Mouse (Mus musculus) lung, embryonic 15.5 days (tissue): ENCODE measurements around the gene Smok3b. TPM values are rescaled to one million over a fixed set of nuclear protein-coding genes. Genes with fewer than 3 reads are reported as not detected.
"Not testable (repeated sequence)": the region's sequence is repeated elsewhere in the genome, so short reads cannot be mapped to it uniquely, and the experiment has no call there.

Experiments used
- ATAC-seq: fragments of 200-750 bp; cut with Nextera tagmentation; 2 replicates; pipeline ENCODE4 v1.8.0; 2017; ENCODE audit warnings: moderate number of reproducible peaks, borderline replicate concordance; ENCODE audit not compliant: low FRiP score, low TSS enrichment; ENCODE audit errors: extremely low read depth
- H3K27ac ChIP-seq: fragments of 300-500 bp; sonication (generic); 2 replicates; pipeline ENCODE4 v1.5.1; 2015; ENCODE audit warnings: moderate library complexity, mild to moderate bottlenecking, inconsistent platforms
- H3K27me3 ChIP-seq: fragments of 300-500 bp; sonication (generic); 2 replicates; pipeline ENCODE4 v1.6.1; 2015; ENCODE audit warnings: inconsistent platforms
- H3K36me3 ChIP-seq: fragments of 300-500 bp; sonication (generic); 2 replicates; pipeline ENCODE4 v1.6.1; 2015; ENCODE audit warnings: inconsistent platforms
- H3K4me1 ChIP-seq: fragments of 300-500 bp; sonication (generic); 2 replicates; pipeline ENCODE4 v1.6.1; 2015; ENCODE audit warnings: inconsistent platforms
- H3K4me2 ChIP-seq: fragments of 300-500 bp; sonication (generic); 2 replicates; pipeline ENCODE4 v1.6.1; 2015; ENCODE audit warnings: inconsistent platforms, mild to moderate bottlenecking, moderate library complexity
- H3K4me3 ChIP-seq: fragments of 300-500 bp; sonication (generic); 2 replicates; pipeline ENCODE4 v1.5.1; 2015; ENCODE audit warnings: mild to moderate bottlenecking, inconsistent platforms
- H3K9ac ChIP-seq: fragments of 300-500 bp; sonication (generic); 2 replicates; pipeline ENCODE4 v1.6.1; 2015; ENCODE audit warnings: inconsistent platforms
- H3K9me3 ChIP-seq: fragments of 300-500 bp; sonication (generic); 2 replicates; pipeline ENCODE4 v1.6.1; 2016; ENCODE audit warnings: inconsistent platforms
- WGBS: fragments of 180-500 bp; shearing (Covaris S2); methylation state at CpG from one replicate; pipeline ENCODE4 v1.1.7; 2015; 5-methylcytosine and 5-hydroxymethylcytosine counted together
- polyA plus RNA-seq: library from polyadenylated mRNA; unstranded; fragments of >200 nt; fragmentation: Nextera tagmentation; extraction: Ambion mirVana; gene quantifications from 2 replicates; pipeline ENCODE4 v1.2.1, GENCODE M21; 2015

Gene Smok3b
- polyA plus RNA-seq, 1 experiment from 2014 or later = not detected

GRCm38 (mm10) chr5:138019577-138019976 is 1.7 kb upstream of the Smok3b start:
- not testable (repeated sequence) for H3K9ac ChIP-seq, H3K27ac ChIP-seq, H3K9me3 ChIP-seq, H3K36me3 ChIP-seq, H3K4me3 ChIP-seq, H3K4me2 ChIP-seq, H3K27me3 ChIP-seq, H3K4me1 ChIP-seq, ATAC-seq
- WGBS = 82% methylated on average over 4 of the region's 4 CpGs

GRCm38 (mm10) chr5:138052894-138053293 is 31.7 kb downstream of the Smok3b start, which contains the start of gene Smok3c:
Gene Smok3c, plus strand, starts transcription at chr5:138053194.
- H3K36me3 ChIP-seq, H3K4me1 ChIP-seq, H3K4me3 ChIP-seq, H3K27me3 ChIP-seq, H3K9me3 ChIP-seq, H3K27ac ChIP-seq, H3K9ac ChIP-seq, ATAC-seq, H3K4me2 ChIP-seq: not testable (repeated sequence)
- no CpG with 5 or more reads among the region's 5 CpGs for WGBS

DNA sequence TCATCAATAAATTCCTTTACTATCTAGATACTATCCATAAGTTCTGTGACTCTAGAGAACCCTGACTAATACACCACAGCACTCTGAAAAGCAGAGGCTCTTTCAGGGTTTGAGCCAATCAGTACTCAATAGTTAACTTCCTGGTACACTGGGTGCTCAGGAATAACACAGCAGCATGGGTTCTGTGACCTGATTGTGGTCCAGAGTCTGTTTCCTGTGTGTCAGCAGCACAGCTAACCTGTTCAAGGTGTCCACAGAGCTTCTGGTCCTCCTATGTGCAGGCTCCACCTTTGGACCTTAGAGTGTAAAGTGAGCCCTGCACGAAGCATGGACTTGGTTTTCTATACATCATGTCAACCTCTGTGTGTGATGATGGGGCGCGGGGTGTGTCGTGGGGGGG is 52.6 kb downstream of the Smok3b start:
- Histone ChIP-seq H3K4me3 (no peak overlapping the region), H3K4me1 (no peaks in the 10 kb centered on the region), H3K27me3 (no peaks in the 10 kb centered on the region), H3K4me2 (no peak overlapping the region), H3K36me3 (no peaks in the 10 kb centered on the region), H3K9me3 (no peaks in the 10 kb centered on the region), H3K27ac (no peak overlapping the region), H3K9ac (no peak overlapping the region)
- no peak for ATAC-seq
- 75% methylated on average over 4 of the region's 4 CpGs for WGBS

DNA sequence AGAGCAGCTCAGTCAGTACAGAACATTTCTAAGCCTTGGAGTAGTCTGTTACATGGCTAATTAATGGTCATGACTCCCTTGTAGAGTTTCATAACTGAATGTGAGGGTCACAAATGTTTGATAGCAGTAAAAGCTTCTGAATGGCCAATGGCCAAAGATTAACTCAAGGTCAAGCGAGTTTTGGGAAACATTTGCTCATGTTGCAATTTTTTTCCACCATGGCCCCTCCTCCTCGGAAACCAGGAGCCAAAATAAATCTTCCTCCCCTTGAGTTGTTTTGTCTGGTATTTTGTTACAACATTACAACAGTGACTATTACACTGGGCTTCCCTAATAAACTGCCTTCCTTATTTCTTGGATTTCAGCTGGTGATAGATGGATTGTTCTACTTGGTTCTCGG is 54.5 kb downstream of the Smok3b start:
- Histone ChIP-seq H3K4me2 (no peak overlapping the region), H3K36me3 (no peaks in the 10 kb centered on the region), H3K4me1 (no peaks in the 10 kb centered on the region), H3K9ac (no peak overlapping the region), H3K27ac (no peak overlapping the region), H3K9me3 (no peaks in the 10 kb centered on the region), H3K4me3 (no peak overlapping the region), H3K27me3 (no peaks in the 10 kb centered on the region)
- WGBS = 60% methylated on average over 3 of the region's 3 CpGs
- ATAC-seq = no peak

DNA sequence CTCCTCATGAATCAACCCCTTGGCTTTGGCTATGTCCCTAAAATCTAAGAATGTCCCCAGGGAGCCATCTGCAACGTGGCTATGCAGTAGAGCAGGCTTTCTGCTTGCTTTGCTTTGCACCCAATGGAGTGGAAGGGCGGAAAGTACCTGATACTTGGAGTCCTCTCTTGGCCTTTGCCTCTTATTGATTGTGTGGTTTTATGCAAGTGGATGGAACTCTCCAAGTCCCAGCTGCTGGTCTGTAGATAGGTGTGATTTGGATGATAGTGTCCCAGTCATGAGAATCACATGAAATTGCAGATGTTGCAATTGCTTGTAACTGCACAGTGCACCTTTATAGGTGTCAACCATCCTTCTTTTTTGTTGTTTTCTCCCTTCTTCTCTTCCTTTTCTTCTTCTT is 54.9 kb downstream of the Smok3b start:
- no peak overlapping the region for H3K27ac ChIP-seq
- no peaks in the 10 kb centered on the region for H3K9me3 ChIP-seq
- H3K36me3 ChIP-seq = no peaks in the 10 kb centered on the region
- no peaks in the 10 kb centered on the region for H3K27me3 ChIP-seq
- H3K4me2 ChIP-seq = no peak overlapping the region
- ATAC-seq = no peak
- WGBS = 56% methylated on average over 2 of the region's 2 CpGs
- no peaks in the 10 kb centered on the region for H3K4me1 ChIP-seq
- no peak overlapping the region for H3K4me3 ChIP-seq
- H3K9ac ChIP-seq = no peak overlapping the region

DNA sequence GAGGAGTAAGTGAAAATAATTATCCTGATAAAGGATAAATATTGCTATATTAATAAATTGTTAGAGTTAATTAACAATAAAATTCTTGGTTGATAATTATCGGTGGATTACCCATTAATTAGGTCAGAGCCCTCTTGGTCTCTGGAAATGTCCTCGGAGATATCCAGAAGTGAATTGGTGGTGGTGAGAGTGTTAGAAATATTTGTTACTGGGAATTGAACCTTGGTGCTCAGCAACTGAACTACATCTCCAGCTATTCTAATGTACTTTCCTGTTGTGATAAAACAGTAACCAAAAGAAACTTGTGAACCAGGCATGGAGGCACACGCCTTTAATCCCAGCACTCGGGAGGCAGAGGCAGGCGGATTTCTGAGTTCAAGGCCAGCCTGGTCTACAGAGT is 59.2 kb downstream of the Smok3b start:
- ATAC-seq = no peak
- H3K4me3 ChIP-seq = no peak overlapping the region
- no peaks in the 10 kb centered on the region for H3K9me3 ChIP-seq
- H3K4me2 ChIP-seq = no peak overlapping the region
- no peak overlapping the region for H3K27ac ChIP-seq
- no peaks in the 10 kb centered on the region for H3K4me1 ChIP-seq
- H3K36me3 ChIP-seq = no peaks in the 10 kb centered on the region
- H3K9ac ChIP-seq = no peak overlapping the region
- H3K27me3 ChIP-seq = no peaks in the 10 kb centered on the region
- 84% methylated on average over 5 of the region's 5 CpGs for WGBS

GRCm38 (mm10) chr5:138081446-138081845 is 60.2 kb downstream of the Smok3b start:
- no peaks in the 10 kb centered on the region for H3K9me3 ChIP-seq
- H3K27ac ChIP-seq = no peak overlapping the region
- no peak overlapping the region for H3K4me3 ChIP-seq
- no peak overlapping the region for H3K4me2 ChIP-seq
- H3K4me1 ChIP-seq = peaks cover 3% of the 10 kb centered on the region; the same call in 1 of the 2 replicates
- ATAC-seq = no peak
- H3K9ac ChIP-seq = no peak overlapping the region
- WGBS = 72% methylated on average over 9 of the region's 9 CpGs
- H3K36me3 ChIP-seq = no peaks in the 10 kb centered on the region
- H3K27me3 ChIP-seq = no peaks in the 10 kb centered on the region

- Histone ChIP-seq H3K4me1 (peaks cover 9% of the 10 kb centered on the region), H3K36me3 (0 out of 2 replicates have a peak, but pooled peaks cover 5% of the 10 kb centered on the region), H3K9ac (no peak overlapping the region), H3K4me2 (no peak overlapping the region), H3K27me3 (no peaks in the 10 kb centered on the region), H3K9me3 (no peaks in the 10 kb centered on the region), H3K27ac (no peak overlapping the region), H3K4me3 (no peak overlapping the region)
- no peak for ATAC-seq
- WGBS = 53% methylated on average over 2 of the region's 2 CpGs
Measured at GRCm38 (mm10) chr5:138083318-138083900, 62.2 kb downstream of the Smok3b start.

GRCm38 (mm10) chr5:138083936-138084335 is 62.7 kb downstream of the Smok3b start:
- no peak for ATAC-seq
- Histone ChIP-seq H3K4me3 (no peak overlapping the region), H3K27me3 (no peaks in the 10 kb centered on the region), H3K36me3 (0 out of 2 replicates have a peak, but pooled peaks cover 6% of the 10 kb centered on the region), H3K9ac (no peak overlapping the region), H3K27ac (no peak overlapping the region), H3K9me3 (no peaks in the 10 kb centered on the region), H3K4me1 (peaks cover 14% of the 10 kb centered on the region), H3K4me2 (no peak overlapping the region)
- 91% methylated on average over 2 of the region's 2 CpGs for WGBS

- H3K9me3 ChIP-seq = no peaks in the 10 kb centered on the region
- no peak for ATAC-seq
- WGBS = 46% methylated on average over 2 of the region's 2 CpGs
- H3K4me3 ChIP-seq = peak overlapping the region; percentile 99
- peak overlapping the region; percentile 65 for H3K4me2 ChIP-seq
- no peak overlapping the region for H3K27ac ChIP-seq
- no peaks in the 10 kb centered on the region for H3K27me3 ChIP-seq
- no peak overlapping the region; the same call in 1 of the 2 replicates for H3K9ac ChIP-seq
- peaks cover 15% of the 10 kb centered on the region for H3K4me1 ChIP-seq
- 0 out of 2 replicates have a peak, but pooled peaks cover 6% of the 10 kb centered on the region for H3K36me3 ChIP-seq
Measured at GRCm38 (mm10) chr5:138084507-138084906, 63.3 kb downstream of the Smok3b start.

DNA sequence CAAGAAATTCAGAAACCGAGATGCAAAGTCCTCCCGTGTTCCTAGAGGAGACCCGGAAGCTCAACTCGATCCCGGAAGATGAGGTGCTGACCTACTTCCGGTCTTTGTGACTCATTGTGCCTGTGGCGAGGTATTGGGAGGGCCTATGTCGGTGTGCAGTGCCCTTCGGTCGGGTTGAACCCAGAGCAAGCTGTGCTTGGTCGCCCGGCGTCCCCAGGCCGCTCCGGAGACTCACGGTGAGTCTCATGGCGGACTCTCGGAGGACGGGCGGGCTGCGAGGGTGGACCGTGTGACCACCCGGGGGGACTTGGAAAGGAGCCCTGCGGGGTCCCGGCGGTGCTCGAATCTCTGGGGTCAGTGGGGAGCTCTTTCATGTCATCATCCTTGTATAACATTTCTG is 63.8 kb downstream of the Smok3b start, which contains the start of gene Zkscan1:
TSS of gene Zkscan1 (plus strand) at position 89 of the 400 bp plus-strand sequence.
- Histone ChIP-seq H3K9ac (peak within 1 kb of the TSS; percentile 100), H3K4me3 (peak within 1 kb of the TSS; percentile 99), H3K4me2 (peak within 1 kb of the TSS; percentile 65), H3K36me3 (0 out of 2 replicates have a peak, but pooled peaks cover 6% of the 10 kb centered on the region), H3K4me1 (peaks cover 15% of the 10 kb centered on the region), H3K27ac (peak within 1 kb of the TSS; percentile 82), H3K27me3 (no peaks in the 10 kb centered on the region), H3K9me3 (no peaks in the 10 kb centered on the region)
- under 1% methylated on average over 27 of the region's 27 CpGs for WGBS
- ATAC-seq = peak; percentile 93

DNA sequence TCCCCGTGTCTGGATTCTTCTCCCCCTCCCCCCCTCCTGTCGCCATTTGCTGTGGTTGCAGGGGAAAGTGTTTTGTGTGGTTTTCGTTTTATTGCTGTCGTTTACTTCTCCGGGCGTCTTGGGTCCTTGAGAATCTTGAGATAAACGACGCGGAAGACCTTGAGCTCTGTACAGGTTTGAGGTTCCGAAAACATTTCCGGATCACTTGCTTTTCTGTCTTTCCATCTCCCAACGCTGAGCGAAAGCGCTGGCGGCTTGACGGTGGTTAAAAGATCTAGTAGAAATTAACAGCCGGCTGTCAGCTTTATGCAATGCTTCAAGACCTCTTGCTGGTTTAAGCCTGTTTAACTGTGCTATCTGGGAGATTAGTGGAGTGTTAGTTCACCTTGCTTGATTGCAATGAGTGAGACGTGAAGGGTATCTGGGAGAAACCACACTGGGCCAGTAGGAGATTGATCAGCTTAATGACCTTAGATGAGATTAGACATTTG is 64.2 kb downstream of the Smok3b start:
- Histone ChIP-seq H3K9ac (peak overlapping the region; percentile 100), H3K9me3 (no peaks in the 10 kb centered on the region), H3K27ac (peak overlapping the region; percentile 82), H3K4me1 (peaks cover 15% of the 10 kb centered on the region), H3K27me3 (no peaks in the 10 kb centered on the region), H3K4me3 (peak overlapping the region; percentile 99), H3K36me3 (0 out of 2 replicates have a peak, but pooled peaks cover 6% of the 10 kb centered on the region), H3K4me2 (peak overlapping the region; percentile 65)
- under 1% methylated on average over 18 of the region's 18 CpGs for WGBS
- ATAC-seq = no peak
